Mouse (Mus musculus) kidney, adult 11 months (tissue): Measurements from ENCODE around the gene Abcc8.

Experiments
- DNase-seq: peaks from one replicate; pipeline ENCODE4 v3.0.0; 2022

Abcc8 gene

GRCm38 (mm10) chr7:46105484-46105883 is 74.3 kb downstream of the Abcc8 start:
- DNase-seq, result no peak

DNA sequence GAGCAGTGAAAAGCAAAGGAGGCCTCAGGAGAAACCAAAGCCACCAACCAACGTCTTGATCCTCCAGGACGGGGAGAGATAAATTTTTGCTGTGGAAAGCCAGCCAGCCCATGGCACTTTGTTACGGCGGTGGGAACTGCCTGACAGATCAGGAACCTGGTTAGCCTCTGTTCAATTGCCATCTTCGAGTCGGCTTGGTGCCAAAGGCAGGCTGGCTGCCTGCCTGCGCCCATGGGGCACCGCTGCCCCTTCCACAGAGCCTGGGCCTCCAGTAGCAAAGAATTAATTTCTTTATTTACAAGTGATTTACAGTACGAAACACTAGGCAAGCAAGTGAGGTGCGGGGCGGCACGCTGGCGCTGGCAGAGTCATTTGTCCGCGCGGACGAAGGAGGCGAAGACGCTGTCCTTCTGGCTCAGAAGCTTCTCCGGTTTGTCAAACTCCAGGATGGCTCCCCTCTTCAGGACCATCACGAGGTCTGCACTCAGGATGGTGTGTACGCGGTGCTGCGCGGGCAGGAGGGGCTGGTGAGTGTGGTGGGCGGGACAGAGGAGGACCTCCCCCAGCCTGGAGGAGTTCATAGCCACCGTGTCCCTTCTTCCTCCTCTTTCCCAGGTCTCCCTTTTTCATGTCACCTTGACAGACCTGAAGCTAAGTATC is 75.4 kb downstream of the Abcc8 start:
- no peak for DNase-seq

DNA sequence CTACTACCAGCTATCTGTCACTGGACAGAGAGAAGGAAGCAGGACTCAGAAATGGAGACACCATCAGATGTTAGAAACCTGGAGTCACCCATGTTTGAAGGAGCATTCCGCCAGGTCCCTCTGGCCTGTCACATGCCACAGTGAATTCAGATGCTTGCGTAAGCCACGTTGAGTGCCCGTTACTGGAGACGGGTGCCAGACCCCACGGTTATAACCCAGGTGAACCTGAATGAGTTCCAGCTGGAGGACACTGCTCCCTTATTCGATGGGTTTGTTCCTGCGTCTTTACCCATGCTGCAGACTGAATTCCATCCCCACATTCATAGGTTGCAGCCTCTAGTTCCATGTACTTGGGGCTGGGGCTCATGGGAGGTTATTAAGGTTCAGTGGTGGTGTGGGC is 76.1 kb downstream of the Abcc8 start:
- DNase-seq, result no peak

- no peak for DNase-seq
Observed at GRCm38 (mm10) chr7:46103075-46103591, 76.7 kb downstream of the Abcc8 start.

DNA sequence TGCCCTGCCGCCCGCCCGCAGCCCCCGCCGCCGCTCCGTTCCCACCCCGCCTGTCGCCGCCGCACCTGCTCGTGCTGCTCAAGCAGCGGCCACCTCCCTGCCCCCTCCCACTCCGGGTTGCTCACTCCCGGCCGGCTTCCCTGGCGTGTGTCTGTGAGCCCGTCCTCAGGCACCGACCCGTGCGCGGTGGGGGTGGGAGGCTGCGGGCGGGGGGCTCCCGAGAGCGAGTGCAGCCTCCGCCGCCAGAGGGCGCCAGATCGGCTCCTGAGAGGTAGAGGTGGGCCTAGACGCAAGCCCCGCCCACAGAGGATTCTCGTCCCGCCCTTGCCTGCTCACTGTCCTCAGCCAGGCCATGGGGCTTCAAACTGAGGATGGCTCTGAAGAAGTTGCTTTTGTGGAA is 79.3 kb downstream of the Abcc8 start, which contains the start of gene Kcnj11:
Kcnj11 (minus strand) TSS at position 202 of the 400 bp plus-strand sequence.
- DNase-seq, result peak; percentile 50

DNA sequence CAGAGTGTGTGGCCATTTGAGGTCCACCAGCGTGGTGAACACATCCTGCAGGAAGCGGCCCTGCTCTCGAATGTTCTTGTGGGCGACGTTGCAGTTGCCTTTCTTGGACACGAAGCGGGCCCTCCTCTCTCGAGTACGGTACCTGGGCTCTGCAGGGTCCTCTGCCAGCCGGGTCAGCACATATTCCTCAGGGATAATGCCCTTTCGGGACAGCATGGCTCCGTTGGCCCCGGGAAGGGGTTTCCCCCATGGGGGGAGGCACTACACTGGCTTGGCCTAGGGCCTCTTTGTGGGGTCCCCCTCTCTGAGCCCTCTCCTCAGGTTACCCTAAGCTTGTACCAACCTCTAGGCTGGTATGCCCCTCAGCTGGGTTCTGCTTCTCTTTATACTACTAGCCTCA is 80.2 kb downstream of the Abcc8 start:
- DNase-seq, result no peak

- no peak for DNase-seq
Observed at GRCm38 (mm10) chr7:46098919-46099286, 80.9 kb downstream of the Abcc8 start.

GRCm38 (mm10) chr7:46098221-46098918 is 81.5 kb downstream of the Abcc8 start:
- no peak for DNase-seq

DNA sequence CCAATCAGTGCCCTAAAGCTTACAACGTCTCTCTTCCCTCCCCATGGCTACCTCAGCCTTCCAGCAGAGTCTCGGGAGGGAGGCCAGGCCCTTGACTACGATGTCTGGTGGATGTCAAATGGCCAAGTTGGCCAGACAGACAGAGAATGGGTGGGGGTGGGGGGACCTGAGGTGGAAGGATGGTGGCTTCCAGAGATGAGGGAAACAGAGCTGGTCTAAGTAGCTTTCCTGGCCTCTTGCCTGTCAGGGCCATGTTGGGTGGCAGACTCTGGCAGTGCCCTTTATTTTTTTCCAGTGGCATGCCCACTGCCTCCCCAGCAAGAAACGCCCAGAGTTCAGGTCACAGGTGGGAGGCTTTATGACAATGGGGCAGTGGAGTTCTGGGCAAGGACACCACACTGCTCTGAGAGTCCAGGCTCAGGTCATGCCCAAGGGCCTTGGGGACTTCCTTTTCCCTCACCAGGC is 82.5 kb downstream of the Abcc8 start:
- DNase-seq, result no peak

DNA sequence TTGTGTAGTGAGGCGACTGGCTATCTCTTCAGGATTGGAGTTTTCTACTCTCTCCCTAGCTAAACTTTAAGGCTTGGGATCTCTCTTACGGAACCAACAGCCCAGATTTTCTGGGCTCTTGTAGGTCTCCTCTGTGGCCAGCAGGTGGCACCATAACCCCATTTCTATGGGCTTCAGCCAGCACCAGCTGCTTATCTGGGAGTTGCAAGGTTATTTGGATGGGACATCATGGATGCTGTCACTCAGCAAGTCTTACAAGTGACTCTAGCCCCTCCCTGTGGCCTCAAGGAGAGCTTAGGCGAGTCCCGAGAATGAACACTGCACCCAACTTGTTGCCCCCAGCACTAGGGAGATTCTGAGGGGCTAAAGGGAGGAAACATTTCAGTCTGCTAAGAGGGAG is 83.7 kb downstream of the Abcc8 start:
- DNase-seq, result peak; percentile 25

- no peak for DNase-seq
Observed at GRCm38 (mm10) chr7:46092803-46093202, 87.0 kb downstream of the Abcc8 start.

DNA sequence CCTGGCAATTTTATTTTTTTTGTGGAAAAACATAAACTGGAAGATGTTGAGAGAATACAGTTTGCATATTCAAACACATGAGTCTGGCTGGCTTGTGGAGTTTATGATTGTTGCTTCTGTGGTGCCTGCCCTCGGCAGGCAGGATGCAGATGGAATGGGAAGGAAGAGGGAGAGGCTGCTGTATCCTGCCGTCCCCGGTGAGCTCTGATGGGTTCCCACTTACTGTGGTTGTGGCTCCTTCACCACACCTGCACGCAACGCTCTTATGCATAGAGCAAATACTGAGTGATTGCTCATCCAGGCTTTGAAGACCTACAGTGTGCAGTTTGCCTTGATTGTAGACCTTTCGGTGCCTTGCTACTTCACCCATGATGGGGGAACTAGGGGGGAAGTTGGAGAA is 91.6 kb downstream of the Abcc8 start:
- no peak for DNase-seq

GRCm38 (mm10) chr7:46086378-46086777 is 93.5 kb downstream of the Abcc8 start:
- DNase-seq, result no peak

DNA sequence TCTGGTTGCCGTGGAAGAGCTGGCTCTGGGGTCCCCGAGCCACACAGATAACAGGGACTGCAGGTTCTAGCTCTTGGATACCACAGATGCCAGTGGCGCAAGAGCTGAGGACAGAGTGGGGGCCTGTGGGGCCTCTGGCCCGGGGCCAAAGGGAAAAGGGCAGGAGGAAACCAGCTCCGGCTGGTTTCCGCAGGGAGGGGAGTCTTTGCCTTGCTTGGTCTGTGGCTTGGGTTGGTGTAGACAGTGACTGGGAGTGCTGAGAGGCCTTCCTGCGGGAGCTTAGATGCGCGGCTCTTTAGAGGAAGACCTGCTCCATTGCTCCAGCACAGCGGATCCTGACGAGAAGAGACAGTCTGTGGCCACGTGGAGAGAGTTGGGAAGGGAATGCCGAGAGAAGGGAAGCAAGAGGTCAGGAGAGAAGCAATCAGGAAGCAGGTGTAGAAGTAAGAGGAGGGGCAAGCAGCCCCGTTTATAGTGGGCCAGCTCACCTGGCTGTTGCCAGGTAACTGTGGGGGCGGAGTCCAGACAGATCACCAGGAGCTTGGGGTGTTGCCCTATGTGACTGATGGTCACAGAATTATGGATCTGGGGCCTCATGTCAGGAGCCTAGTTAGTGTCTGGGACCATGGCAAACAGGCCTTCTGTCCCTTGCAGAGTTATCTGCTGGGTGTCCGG is 94.9 kb downstream of the Abcc8 start:
- DNase-seq, result peak; percentile 18

DNA sequence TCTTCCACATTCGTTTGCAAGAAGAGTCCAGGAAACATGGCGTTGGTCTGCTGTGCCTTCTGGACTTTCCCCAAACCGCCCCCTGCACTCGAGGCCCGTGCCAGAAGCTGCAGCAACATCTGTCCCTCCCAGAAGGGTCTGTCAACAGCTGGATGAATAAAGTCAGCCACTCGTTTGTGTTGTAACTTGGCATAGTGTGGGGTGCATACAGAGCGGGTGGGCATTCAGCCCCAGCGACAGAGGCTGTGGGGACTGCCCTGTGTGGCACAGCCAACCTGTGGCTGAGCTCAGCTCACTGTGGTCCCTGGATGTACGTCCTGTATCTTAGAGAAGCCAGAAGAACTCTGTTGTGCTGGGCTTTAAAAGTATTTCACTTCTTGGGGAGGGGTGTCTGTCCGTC is 95.8 kb downstream of the Abcc8 start:
- no peak for DNase-seq

DNA sequence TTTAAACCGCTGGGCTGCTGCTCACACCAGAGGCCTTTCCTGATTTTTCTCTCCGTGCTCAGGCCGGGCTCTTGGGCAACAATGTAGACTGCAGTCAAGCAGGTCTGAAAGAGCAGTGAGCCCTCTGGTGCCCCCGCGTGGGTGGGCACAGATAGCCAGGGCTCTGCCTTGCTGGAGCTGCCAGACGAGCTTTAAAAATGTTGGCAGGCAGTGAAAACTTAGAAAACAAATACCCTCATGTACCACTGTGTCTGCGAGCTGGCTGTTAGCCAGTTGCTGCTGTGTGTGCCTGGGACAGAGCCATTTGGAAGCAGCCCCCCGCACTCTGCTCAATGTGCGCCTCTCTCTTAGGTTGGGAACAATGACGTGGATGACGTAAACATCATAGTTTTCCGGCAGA is 102.2 kb downstream of the Abcc8 start:
- no peak for DNase-seq

GRCm38 (mm10) chr7:46076844-46077243 is 103.0 kb downstream of the Abcc8 start:
- DNase-seq, result no peak

DNA sequence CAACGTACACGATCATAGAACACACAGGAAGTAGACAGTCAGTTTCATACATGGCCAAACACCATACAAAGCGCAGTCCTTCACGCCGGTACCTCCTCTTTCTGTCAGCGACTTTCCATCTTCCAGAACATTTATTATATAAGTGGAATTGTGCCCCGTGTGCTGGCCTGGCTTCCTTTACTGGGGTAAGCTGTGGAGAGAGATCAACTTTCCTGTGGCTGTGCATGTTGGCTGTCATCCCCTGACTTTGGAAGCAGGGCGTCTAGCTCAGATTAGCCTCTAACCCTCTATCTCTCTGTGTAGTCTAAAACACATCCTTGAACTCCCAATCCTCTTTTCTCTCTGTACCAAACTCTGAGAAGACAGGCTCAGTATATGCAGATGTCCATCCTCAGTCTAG is 111.0 kb downstream of the Abcc8 start:
- DNase-seq, result no peak

- DNase-seq, result no peak
Observed at GRCm38 (mm10) chr7:46063296-46063695, 116.5 kb downstream of the Abcc8 start.

GRCm38 (mm10) chr7:46061614-46062013 is 118.2 kb downstream of the Abcc8 start:
- no peak for DNase-seq

DNA sequence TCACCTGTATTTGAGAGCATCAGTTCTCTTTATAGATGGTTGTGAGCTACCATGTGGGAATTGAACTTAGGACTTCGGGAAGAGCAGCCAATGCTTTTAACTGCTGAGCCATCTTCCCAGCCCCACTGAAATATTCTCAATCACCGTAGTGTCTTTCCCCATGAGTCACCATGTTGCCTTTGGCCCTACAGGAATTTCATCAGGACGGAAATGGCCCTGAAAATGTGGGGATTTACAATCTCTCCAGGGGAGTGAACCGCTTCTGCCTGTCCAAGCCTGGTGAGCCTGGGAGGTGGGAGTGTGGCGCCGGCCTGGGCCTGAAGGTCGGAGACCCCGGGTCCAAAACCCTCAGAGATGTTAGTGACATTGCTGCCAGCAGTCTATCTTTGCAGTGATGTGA is 119.1 kb downstream of the Abcc8 start:
- DNase-seq, result no peak

DNA sequence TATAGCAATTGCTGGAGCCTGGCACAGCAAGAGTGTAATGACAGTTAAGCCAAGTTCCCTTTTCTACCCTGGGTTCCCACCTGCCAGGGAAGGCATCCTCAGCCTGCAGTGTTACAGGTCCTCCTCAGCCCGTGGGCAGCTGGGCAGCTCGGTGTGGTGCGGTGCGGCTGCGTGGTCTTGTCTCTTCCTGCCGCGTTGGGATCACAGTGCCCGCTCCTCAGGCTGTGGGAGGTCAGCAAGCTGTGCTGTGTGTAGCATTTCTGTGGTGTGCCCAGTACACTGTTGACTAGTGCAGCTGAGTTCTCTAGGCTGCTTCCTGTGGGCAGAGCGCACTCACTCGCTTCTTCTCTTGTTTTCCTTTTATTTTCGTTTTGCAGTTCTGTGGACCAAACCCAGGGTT is 121.0 kb downstream of the Abcc8 start:
- DNase-seq, result no peak
